Mouse (Mus musculus): ENCODE data around the gene Wipi1.

DNA sequence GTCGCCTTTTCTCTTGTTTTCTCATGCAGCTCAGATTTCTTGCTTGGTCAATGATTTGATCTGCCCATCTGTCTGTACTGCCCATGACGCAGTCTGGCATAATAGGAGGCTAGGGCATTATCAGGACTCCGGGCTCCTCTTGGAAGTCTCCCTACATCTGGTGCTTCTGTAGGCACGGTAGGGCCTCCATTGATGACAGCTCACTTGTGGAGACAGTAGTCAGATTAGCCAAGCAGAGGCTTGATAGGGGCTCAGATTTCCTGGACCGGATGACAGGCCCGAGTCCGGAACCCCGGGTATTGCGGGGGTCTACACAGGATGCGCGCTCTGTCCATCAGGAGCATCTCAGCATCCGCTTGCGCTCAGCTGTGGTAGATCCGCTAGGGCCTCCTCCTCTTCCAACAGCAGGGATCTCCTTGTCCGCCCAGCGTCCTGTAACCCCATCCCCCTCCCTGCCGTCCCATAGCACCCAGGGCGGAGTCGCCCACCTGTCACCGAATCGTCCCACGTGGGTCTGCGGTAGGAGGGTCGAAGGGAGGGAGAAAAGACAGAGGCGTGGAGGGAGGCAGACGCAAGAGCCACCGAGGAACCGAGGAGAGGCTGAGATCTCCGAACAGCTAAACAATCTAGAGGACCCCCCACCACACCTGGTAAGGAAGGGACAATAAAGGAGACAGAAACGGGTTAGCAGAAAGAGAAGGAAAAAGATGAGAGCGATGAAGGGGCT, 38.4 kb upstream of the Wipi1 start:
- no peak for TF ChIP-seq USF2 (IDR thresholded peaks at IDR 0.05; ENCODE audit: borderline replicate concordance in 1 of 2, insufficient read depth in 1 of 2, low read depth in 1 of 2, low read length in 2 of 2)
- TF ChIP-seq NRF1 (IDR thresholded peaks at IDR 0.05; ENCODE audit: insufficient read depth, low read depth, low read length, poor library complexity, severe bottlenecking), result no peak
- TF ChIP-seq EP300 (IDR thresholded peaks at IDR 0.05; ENCODE audit: low read depth in 1 of 2, low read length in 2 of 2), result 0 out of 4 replicates have a peak, but pooled peaks of 1 of the 2 experiments have one; percentile 6
- no peak for TF ChIP-seq CHD2 (IDR thresholded peaks at IDR 0.05; ENCODE audit: low read length)
- TF ChIP-seq POLR2A (IDR thresholded peaks at IDR 0.05; ENCODE audit: control insufficient read depth in 1 of 2, insufficient read depth in 1 of 2, low read depth in 1 of 2, low read length in 2 of 2, poor library complexity in 1 of 2), result no peak
- TF ChIP-seq ZNF384 (IDR thresholded peaks at IDR 0.05; ENCODE audit: low read depth, low read length), result no peak
- no peak for TF ChIP-seq RAD21 (IDR thresholded peaks at IDR 0.05; ENCODE audit: low read depth, low read length)
- no peak for TF ChIP-seq CTCF (IDR thresholded peaks at IDR 0.05 in 2 of 3, conservative IDR thresholded peaks at IDR 0.05 in 1 of 3; ENCODE audit: control insufficient read depth in 1 of 3, insufficient read depth in 1 of 3, low read depth in 2 of 3, low read length in 3 of 3, poor library complexity in 1 of 3, severe bottlenecking in 1 of 3)
